Mouse (Mus musculus) gonadal fat pad, adult 2 months (tissue): ENCODE results near the gene Jak1. TPM values are rescaled to one million over a fixed set of nuclear protein-coding genes. Genes with fewer than 3 reads are reported as not detected.
"Not testable (repeated sequence)": the region's sequence is repeated elsewhere in the genome, so short reads cannot be mapped to it uniquely, and the experiment has no call there.

Experiments
- DNase-seq: peaks from one replicate; pipeline ENCODE4 v3.0.0-alpha.2; 2012; ENCODE audit warnings: low read depth
- polyA plus RNA-seq: library from polyadenylated mRNA; depleted of rRNA; stranded (reverse); fragments of >200 nt; gene quantifications from 2 replicates; pipeline ENCODE4 v1.2.3, GENCODE M21; 2012

Gene Jak1
- polyA plus RNA-seq, 1 experiment, result 49.4 TPM

DNA sequence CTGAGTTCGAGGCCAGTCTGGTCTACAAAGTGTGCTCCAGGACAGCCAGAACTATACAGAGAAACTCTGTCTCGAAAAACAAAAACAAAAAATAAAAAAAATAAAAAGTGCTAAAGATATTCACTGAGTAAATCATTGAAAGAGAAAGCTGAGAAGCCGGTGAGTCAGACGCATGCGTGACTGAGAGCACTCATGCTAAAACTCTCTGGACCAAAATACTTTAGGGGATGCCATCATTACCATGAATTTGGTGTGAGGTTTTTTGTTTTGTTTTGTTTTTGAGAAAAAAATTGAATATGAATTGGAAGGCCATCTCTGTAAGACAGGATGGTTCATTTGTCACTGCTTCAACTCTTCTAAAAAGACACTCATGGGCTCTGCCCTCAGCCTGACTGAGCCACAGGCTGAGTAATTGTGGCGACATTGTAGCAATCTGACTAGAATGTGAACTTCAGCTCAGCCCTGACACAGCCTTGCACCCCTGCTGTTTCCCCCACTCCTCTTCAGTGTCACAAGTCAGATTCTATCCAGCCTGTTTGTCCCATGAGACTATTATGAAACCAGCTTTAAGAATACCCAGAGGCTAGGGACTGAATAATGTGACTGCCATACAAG is 11.5 kb upstream of the Jak1 start:
- no peak for DNase-seq

DNA sequence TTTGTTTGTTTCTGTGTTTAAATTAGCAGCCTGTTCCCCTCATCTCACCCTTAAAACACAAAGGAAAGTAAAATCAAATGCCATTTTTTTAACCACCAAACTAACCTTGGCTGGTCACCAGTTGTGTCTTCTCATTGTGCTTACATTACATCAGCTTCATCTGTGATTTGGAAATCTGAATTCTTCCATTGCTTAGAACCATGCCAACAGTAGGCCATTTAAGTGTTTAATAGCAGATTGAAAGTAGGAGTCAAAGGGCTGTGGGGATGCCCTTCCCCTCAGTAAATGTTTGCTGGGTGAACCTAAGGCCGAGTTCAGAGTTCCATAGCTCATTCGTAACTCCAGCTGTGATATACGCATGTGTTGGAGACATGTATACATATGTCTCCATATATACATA is 10.8 kb upstream of the Jak1 start:
- no peak for DNase-seq

- DNase-seq, result no peak
Observed at GRCm38 (mm10) chr4:101270734-101271133, 5.7 kb upstream of the Jak1 start.

DNA sequence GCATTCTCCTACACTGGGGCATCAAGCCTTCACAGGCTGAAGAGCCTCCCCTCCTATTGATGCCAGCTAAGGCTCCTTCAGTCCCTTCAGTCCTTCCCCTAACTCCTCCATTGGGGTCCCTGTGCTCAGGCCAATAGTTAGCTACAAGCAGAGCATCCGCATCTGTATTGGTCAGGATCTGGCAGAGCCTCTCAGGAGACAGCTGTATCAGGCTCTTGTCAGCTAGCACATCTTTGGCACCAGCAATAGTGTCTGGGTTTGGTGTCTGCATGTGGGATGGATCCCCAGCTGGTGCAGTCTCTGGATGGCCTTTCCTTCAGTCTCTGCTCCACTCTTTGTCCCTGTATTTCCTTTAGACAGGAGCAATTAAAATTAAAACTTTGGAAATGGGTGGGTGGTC is 3.4 kb upstream of the Jak1 start:
- not testable (repeated sequence) for DNase-seq

- no peak for DNase-seq
Observed at GRCm38 (mm10) chr4:101265523-101265922, 441 bp upstream of the Jak1 start.

GRCm38 (mm10) chr4:101263968-101264740 is 928 bp downstream of the Jak1 start:
- DNase-seq, result no peak

- no peak for DNase-seq
Observed at GRCm38 (mm10) chr4:101261596-101261995, 3.5 kb downstream of the Jak1 start.

DNA sequence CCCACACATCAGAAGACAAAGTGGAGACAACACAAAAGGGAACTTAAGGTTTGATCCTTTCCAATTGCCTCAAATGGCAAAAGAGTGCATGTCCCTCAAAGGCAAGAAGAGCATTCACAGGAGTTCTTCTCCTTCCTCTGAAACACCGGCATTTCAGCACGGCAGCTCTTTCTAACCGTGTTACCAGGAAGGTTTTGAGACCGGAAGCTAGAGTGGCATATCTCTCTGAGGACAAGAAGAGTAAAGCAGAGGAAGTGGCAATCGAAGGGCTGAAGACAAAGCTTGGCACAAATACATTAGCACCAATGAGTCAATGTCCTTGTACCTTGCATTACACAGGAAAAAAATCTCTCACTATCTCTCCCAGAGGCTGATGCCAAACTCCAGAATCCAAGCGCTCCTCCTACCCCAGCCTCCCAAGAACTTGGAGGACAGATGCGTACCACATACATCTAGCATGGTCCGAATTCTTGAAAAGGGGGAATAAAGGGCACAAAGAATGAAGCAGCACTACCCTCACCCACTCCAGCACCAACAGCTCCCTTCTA is 4.3 kb downstream of the Jak1 start:
- DNase-seq, result no peak

GRCm38 (mm10) chr4:101256526-101257210 is 8.4 kb downstream of the Jak1 start:
- no peak for DNase-seq

DNA sequence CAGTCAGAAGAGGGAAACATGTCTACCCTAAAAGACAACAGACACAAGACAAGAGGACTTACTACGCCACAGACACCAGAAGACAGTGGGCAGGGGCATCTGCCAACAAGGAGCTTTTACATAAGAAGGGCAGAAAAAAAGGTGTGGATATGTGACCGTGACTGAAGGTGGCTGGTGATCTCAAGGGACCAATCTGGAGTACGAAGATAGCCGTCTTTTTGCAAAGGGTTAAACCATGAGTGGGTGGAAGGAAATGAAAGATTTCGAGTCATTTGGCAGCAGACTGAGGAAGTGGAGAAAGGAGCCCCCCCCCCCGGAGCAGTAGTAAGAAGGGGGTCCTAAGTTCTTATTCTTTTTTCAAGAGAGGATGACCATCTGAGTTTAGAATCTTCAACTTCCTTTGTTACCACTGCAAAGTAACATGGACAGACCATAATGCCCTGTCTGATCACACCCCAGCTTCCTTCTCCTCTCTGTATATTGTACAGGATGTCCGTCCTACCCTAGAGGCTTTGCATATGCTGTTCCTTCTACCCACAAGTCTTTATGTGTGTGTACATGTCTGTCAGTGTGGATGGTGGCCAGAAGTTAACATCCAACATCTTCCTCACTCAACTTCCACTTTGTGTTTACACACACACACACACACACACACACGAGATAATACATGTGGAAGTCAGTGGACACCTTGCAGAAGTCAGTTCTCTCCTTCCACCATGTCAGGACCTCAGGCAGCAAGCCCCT is 10.3 kb downstream of the Jak1 start:
- no peak for DNase-seq

- no peak for DNase-seq
Observed at GRCm38 (mm10) chr4:101254015-101254414, 11.1 kb downstream of the Jak1 start.

GRCm38 (mm10) chr4:101252781-101253622 is 12.1 kb downstream of the Jak1 start:
- no peak for DNase-seq

DNA sequence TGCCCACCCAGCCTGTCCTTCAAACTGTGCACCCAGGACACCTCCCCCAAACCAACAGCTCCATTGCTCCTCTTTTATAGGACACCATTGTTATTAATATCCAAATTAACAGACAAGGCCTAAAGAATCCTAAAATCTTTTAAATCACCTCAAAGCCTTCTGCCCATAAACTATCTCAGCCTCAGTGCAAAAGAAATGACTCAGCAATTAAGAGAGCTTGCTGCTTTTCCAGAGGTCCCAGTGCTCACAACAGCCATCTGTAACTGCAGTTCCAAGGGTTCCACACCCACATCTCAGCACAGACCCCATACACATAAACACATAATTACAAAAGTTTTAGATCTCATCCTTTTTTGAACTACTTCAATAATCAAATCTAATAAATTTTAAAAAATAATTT is 13.1 kb downstream of the Jak1 start:
- no peak for DNase-seq

DNA sequence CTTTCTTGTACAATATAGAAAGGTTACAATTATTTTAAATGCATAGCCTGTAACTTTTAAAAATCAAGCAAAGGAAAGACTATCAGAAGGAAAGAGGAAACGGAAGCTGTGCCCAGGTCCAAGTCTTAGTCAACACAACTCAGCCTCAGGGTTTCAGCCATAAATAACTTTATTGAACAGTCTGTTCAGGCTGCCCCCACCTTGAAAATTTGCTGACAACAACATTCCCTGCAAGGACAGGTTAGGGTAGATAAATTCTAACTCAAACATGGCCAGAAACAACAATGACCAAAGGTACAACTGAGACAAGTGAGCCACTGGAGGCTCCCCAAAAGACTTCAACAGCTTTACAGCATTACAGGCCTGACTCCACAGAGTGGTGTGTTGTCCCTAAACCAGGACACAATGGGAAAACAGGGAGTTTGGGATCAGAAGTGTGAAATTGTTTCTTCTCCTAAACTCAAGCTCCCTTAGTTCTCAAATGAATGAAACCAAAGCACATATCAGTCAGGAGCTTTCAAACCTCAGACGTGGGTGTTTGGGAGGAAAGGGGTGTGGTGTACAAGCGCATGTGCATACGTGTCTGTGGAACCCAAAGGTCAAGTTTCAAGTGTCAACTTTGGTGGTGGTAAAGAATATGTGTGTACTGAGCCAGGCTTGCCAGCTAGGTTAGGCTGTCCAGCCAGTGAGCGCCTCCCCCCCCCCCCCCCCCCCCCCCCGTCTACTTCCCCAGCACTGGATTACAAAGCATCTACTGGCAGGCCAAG is 14.9 kb downstream of the Jak1 start:
- no peak for DNase-seq

DNA sequence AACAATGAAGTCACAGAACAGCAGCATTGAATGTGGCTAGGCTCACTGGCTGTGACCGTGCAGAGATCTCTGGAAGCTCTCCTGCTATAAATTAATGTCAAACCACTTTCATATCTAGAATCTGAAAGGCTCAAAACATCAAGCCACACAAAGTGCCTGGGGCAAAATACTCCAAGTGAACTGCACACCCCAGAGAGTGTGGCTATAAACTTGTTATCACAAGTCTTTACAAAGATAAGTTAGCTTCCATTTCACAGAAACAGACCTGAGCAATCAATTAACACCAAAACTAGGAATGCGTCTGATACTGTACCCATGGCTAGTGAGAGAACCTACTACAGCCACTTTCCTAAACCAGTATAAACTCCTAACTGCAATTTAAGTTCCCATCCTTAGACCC is 17.7 kb downstream of the Jak1 start:
- DNase-seq, result no peak

DNA sequence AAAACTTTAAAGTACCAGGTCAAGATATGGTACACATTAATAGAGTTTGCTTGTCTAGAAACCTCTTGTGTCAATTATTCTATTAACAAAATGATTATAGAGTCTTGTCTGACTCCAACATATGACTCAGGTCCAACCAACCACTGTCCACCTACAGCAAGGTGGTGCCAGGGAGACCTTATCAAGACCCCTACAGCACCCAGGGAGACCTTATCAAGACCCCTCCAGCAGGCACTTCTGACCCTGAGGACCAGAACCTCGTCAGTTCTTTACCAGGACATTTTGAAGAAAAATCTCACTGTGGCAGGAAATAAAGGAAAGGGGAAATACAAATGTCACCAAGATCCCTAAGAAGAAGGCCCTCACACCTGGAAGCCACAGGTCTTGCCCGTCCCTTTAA is 18.5 kb downstream of the Jak1 start:
- no peak for DNase-seq

DNA sequence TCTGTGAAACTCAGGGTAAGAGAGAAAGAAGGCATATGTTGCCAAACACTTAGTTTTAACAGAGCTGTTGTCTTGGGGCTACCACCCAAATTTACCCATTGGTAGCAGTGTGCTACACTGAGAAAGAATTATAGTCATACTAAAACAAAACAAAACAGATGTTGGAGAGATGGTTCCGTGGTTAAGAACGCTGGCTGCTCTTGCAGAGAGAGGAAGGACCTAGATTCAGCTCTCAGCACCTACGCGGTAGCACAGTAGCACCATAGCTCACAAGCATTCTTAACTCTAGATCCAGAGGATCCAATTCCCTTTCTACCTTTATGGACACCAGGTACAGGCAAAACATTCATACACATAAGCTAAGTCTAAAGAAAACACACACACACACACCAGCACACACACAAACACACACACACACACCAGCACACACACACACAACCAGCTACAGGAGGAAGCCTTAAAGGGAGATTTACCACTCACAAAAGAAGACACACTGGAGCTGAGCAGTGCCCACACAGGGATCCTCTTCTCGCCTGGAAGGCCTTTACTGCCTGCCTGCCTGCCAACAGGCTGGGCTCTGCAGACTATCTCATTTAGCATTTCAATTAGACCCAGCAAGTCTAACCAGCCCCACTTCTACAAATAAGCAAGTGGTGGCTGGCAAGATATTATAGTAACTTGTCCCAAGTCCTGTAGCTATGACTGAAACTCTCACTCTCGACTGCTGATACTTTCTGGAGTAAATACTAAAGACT is 20.6 kb downstream of the Jak1 start:
- DNase-seq, result no peak

- no peak for DNase-seq
Observed at GRCm38 (mm10) chr4:101240875-101241173, 24.3 kb downstream of the Jak1 start.

DNA sequence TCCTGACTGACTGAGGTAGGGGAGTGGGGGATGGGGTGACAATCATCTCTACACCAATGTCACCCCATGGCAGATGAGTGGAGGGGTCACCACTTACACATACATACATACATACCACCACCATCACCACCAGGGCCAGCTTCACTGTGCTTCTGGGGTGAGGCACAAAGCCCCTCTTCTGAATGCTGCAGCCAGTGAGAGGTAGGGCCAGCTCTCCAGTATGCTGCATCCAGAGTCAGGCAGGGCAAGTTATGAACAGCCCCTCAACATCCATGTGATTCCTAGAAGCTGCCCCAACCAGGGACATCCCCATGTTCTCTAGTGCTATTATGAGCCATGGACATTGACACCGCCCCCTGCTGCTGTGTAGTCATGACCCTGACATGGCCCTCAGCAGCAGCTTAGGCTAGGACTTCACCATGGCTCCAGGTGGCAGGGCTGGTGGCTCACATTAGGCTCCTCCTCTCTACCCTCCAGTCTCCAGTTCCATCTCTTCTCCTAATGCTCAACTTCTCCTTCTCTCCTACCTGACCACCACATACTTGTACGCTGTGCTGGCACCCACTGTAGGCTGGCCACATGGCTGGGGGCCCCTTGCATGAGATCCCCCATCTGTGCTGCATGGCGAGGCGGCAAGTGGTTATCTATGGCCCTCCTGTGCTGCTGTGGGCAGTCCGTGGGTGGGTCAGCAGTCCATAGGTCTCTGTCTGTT is 24.8 kb downstream of the Jak1 start:
- no peak for DNase-seq
